Mouse (Mus musculus): ENCODE measurements at regions not wholly inside any gene's neighbourhood (a gene's known extent, or its start where the extent isn't known, plus 50 kb on each side); places are given as distances from the start of the nearest gene placed in this dataset.

GRCm38 (mm10) chr1:35783427-35783826, 284.8 kb upstream of the Hs6st1 start:
- TF ChIP-seq EP300 (IDR thresholded peaks at IDR 0.05): no peak
- TF ChIP-seq CTCF (IDR thresholded peaks at IDR 0.05): no peak
